Mouse (Mus musculus): Measurements from ENCODE around the gene Chpt1. TPM values are rescaled to one million over a fixed set of nuclear protein-coding genes. Genes with fewer than 3 reads are reported as not detected.
A peak's percentile ranks its signal among the peaks of the same experiment; 100 is the strongest.
"Not testable (repeated sequence)": the region's sequence is repeated elsewhere in the genome, so short reads cannot be mapped to it uniquely, and the experiment has no call there.

Gene Chpt1
- polyA plus RNA-seq, 1 experiment from 2014 or later: 19.5 TPM

DNA sequence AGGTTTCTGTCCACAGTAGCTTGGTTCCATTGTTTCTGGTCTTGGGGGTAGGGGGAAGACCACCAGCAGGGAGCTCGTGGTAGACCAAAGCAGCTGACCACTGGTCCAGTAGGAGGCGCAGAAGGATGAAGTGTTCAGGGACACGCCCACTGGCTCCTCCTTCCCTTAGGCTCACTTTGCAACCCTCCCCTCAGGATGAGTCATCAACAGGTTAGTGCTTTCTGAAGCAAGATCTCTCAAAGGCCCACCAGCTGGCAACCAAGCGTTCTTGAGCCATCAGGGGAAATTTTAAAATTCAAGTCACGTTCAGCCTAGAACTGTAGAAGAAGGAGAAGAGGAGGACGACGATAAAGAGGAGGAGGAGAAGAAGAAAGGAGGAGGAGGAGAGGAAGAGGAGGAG lies 12.2 kb downstream of the Chpt1 start:
- Histone ChIP-seq H3K27me3 (replicated peaks) (no peaks in the 10 kb centered on the region), H3K27ac (no peak overlapping the region), H3K4me2 (replicated peaks) (no peak overlapping the region), H3K9me3 (no peaks in the 10 kb centered on the region), H3K4me3 (no peak overlapping the region), H3K36me3 (no peaks in the 10 kb centered on the region), H3K9ac (no peak overlapping the region), H3K4me1 (peaks cover 5% of the 10 kb centered on the region; the same call in 1 of the 2 replicates)
- 69% methylated on average over 7 of the region's 7 CpGs for WGBS
- no peak for ATAC-seq (ENCODE audit: low FRiP score, low read depth)

GRCm38 (mm10) chr10:88488629-88489028 lies 15.2 kb downstream of the Chpt1 start:
- Histone ChIP-seq H3K9ac (no peak overlapping the region), H3K4me2 (replicated peaks) (no peak overlapping the region), H3K27ac (no peak overlapping the region), H3K4me1 (peaks cover 5% of the 10 kb centered on the region; the same call in 1 of the 2 replicates), H3K9me3 (no peaks in the 10 kb centered on the region), H3K4me3 (no peak overlapping the region), H3K36me3 (no peaks in the 10 kb centered on the region), H3K27me3 (replicated peaks) (no peaks in the 10 kb centered on the region)
- no peak for ATAC-seq (ENCODE audit: low FRiP score, low read depth)
- 90% methylated on average over 5 of the region's 5 CpGs for WGBS

DNA sequence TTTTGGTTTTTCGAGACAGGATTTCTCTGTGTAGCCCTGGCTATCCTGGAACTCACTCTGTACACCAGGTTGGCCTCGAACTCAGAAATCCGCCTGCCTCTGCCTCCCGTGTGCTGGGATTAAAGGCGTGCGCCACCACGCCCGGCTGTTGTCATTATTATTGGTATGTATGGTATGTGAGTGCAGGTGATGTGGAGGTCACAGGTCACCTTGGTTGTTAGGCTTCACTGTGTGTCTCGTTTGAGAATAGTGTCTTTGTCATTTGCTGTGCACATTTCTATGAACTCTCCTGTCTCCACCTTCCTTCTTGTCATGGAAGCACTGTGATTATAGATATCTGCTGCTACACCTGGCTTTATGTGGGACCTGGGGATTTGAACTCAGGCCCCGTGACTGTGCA lies 21.0 kb downstream of the Chpt1 start:
- ATAC-seq (ENCODE audit: low FRiP score, low read depth); H3K9ac ChIP-seq; H3K36me3 ChIP-seq; H3K4me3 ChIP-seq; H3K27ac ChIP-seq; H3K27me3 ChIP-seq (replicated peaks); H3K9me3 ChIP-seq; H3K4me2 ChIP-seq (replicated peaks); H3K4me1 ChIP-seq: not testable (repeated sequence)
- WGBS: 94% methylated on average over 10 of the region's 10 CpGs

- Histone ChIP-seq H3K4me2 (replicated peaks) (no peak overlapping the region), H3K9me3 (no peaks in the 10 kb centered on the region), H3K9ac (no peak overlapping the region), H3K4me3 (no peak overlapping the region), H3K27me3 (replicated peaks) (no peaks in the 10 kb centered on the region), H3K27ac (no peak overlapping the region), H3K36me3 (no peaks in the 10 kb centered on the region), H3K4me1 (no peaks in the 10 kb centered on the region)
- WGBS: 72% methylated on average over 18 of the region's 18 CpGs
- no peak for ATAC-seq (ENCODE audit: low FRiP score, low read depth)
These were observed 43.6 kb downstream of the Chpt1 start for GRCm38 (mm10) chr10:88460122-88460820.

DNA sequence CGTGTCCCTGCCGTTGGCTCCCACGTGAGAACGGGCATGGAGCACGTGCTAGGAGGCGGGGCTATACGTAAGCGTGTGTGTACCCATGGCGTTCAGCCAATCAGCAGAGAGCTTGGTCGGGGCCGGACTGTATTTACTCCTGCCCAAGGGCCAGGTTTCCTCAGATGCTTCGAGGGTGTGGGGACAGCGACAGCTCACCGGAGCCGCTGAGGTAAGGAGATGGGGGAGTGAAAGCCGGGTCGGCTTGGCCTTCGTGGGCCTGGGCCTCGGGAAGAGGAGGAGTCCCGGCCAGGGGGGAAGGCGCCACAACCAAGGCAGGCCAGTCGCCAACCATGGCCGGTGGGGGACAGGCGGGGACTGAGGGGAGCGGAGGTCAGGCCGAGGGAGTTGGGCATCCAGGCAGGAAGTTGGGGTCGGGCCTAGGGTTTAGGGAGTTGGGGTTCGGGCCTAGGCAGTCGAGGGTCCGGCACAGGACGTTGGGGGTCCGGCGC lies 44.3 kb downstream of the Chpt1 start, which contains the start of gene Sycp3:
Gene Sycp3 (plus strand): TSS at position 68 of the 491 bp plus-strand sequence.
- WGBS: 86% methylated on average over 33 of the region's 33 CpGs
- H3K27ac ChIP-seq: no peak within 1 kb of the TSS
- H3K4me1 ChIP-seq: no peaks in the 10 kb centered on the region
- 0 out of 2 replicates have a peak, but pooled peaks have one; percentile 21 for ATAC-seq (ENCODE audit: low FRiP score, low read depth)
- no peaks in the 10 kb centered on the region for H3K36me3 ChIP-seq
- no peak within 1 kb of the TSS for H3K4me2 ChIP-seq (replicated peaks)
- H3K4me3 ChIP-seq: no peak within 1 kb of the TSS
- no peak within 1 kb of the TSS for H3K9ac ChIP-seq
- H3K27me3 ChIP-seq (replicated peaks): no peaks in the 10 kb centered on the region
- H3K9me3 ChIP-seq: no peaks in the 10 kb centered on the region

DNA sequence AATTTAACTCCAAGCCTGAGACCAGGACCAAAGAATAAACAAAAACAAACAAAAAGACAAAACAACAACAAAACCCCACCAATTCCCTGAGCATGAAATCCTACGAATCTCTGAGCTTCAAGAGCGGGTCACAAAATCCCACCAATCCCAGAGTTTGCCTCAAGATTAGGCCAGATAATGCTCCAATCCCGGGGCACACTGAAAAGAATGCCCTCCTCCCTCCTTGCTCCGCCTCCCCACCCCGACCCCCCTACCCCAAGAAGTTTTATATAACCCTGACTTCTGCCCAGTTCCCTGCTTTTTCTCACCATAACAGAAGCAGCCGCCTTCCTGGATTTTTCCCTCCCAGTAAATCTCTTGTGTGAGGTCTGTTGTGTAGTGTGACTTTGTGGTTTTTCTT lies 46.1 kb downstream of the Chpt1 start:
- no peak overlapping the region for H3K4me3 ChIP-seq
- H3K27ac ChIP-seq: no peak overlapping the region
- no peak overlapping the region for H3K9ac ChIP-seq
- no peak overlapping the region for H3K4me2 ChIP-seq (replicated peaks)
- no peaks in the 10 kb centered on the region for H3K9me3 ChIP-seq
- no peak for ATAC-seq (ENCODE audit: low FRiP score, low read depth)
- no peaks in the 10 kb centered on the region for H3K4me1 ChIP-seq
- no peaks in the 10 kb centered on the region for H3K27me3 ChIP-seq (replicated peaks)
- no peaks in the 10 kb centered on the region for H3K36me3 ChIP-seq
- 42% methylated on average over 6 of the region's 6 CpGs for WGBS

GRCm38 (mm10) chr10:88451990-88452389 lies 51.9 kb downstream of the Chpt1 start:
- Histone ChIP-seq H3K9me3 (no peaks in the 10 kb centered on the region), H3K4me3 (no peak overlapping the region), H3K9ac (no peak overlapping the region), H3K4me1 (no peaks in the 10 kb centered on the region), H3K36me3 (no peaks in the 10 kb centered on the region), H3K4me2 (replicated peaks) (no peak overlapping the region), H3K27ac (no peak overlapping the region), H3K27me3 (replicated peaks) (no peaks in the 10 kb centered on the region)
- WGBS: 88% methylated on average over 6 of the region's 6 CpGs
- no peak for ATAC-seq (ENCODE audit: low FRiP score, low read depth)

- Histone ChIP-seq H3K4me2 (replicated peaks) (no peak overlapping the region), H3K36me3 (peaks cover 3% of the 10 kb centered on the region; the same call in 1 of the 2 replicates), H3K4me1 (no peaks in the 10 kb centered on the region), H3K9me3 (no peaks in the 10 kb centered on the region), H3K9ac (no peak overlapping the region), H3K27me3 (replicated peaks) (no peaks in the 10 kb centered on the region), H3K27ac (no peak overlapping the region), H3K4me3 (no peak overlapping the region)
- no peak for ATAC-seq (ENCODE audit: low FRiP score, low read depth)
- WGBS: 91% methylated on average over 2 of the region's 2 CpGs
These were observed 52.7 kb downstream of the Chpt1 start for GRCm38 (mm10) chr10:88451221-88451620.

DNA sequence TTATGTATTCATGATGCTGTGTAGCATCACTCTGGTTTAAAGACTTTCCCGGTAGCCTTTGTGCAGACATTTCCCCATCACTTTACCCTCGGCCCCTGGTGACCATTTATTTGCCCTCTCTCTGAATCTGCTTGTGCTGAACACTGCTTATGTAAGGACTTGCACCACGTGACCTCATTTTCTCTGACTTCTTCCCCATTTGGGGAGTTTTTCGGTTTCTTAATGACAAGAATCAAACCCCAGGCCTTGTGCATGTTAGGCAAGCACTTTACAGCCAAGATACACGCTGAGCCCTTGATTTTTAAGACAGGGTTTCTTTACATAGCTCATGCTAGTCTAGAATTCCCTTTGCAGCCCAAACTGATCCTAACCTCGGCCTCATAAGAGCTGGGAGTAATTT lies 62.6 kb downstream of the Chpt1 start:
- Histone ChIP-seq H3K9ac (no peak overlapping the region), H3K9me3 (no peaks in the 10 kb centered on the region), H3K27me3 (replicated peaks) (no peaks in the 10 kb centered on the region), H3K36me3 (peaks cover 10% of the 10 kb centered on the region; the same call in 1 of the 2 replicates), H3K4me1 (no peaks in the 10 kb centered on the region), H3K4me3 (no peak overlapping the region), H3K27ac (no peak overlapping the region), H3K4me2 (replicated peaks) (no peak overlapping the region)
- WGBS: 88% methylated on average over 6 of the region's 6 CpGs
- ATAC-seq (ENCODE audit: low FRiP score, low read depth): no peak

DNA sequence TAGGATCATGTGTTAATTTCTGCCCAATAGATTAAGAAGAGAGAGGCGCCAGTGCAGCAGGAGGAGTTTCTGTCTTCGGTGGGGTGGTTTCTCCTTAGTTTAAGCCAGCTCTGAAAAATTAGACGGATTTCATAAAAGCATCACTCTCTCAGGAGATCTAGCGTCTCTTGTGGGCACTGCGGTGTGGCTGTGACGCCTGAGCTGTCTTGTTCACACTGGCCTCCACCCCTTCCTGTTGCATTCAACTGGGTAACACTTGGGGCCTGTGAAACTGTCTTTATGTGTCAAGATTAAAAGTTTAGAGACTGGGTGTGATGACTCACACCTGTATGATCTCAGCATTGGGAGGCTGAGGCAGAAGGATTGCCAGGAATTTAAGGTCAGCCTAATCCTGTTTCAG lies 75.9 kb downstream of the Chpt1 start:
- WGBS: 89% methylated on average over 6 of the region's 6 CpGs
- no peaks in the 10 kb centered on the region for H3K4me1 ChIP-seq
- ATAC-seq (ENCODE audit: low FRiP score, low read depth): no peak
- no peak overlapping the region for H3K27ac ChIP-seq
- H3K27me3 ChIP-seq (replicated peaks): no peaks in the 10 kb centered on the region
- H3K4me3 ChIP-seq: no peak overlapping the region
- no peaks in the 10 kb centered on the region for H3K9me3 ChIP-seq
- no peak overlapping the region for H3K4me2 ChIP-seq (replicated peaks)
- no peak overlapping the region for H3K9ac ChIP-seq
- peaks cover 14% of the 10 kb centered on the region for H3K36me3 ChIP-seq

- peaks cover 9% of the 10 kb centered on the region for H3K36me3 ChIP-seq
- no peaks in the 10 kb centered on the region for H3K9me3 ChIP-seq
- H3K9ac ChIP-seq: no peak overlapping the region
- H3K27ac ChIP-seq: no peak overlapping the region
- no peaks in the 10 kb centered on the region for H3K4me1 ChIP-seq
- no peak for ATAC-seq (ENCODE audit: low FRiP score, low read depth)
- H3K4me2 ChIP-seq (replicated peaks): no peak overlapping the region
- H3K4me3 ChIP-seq: no peak overlapping the region
- 56% methylated on average over 5 of the region's 5 CpGs for WGBS
- no peaks in the 10 kb centered on the region for H3K27me3 ChIP-seq (replicated peaks)
These were observed 77.0 kb downstream of the Chpt1 start for GRCm38 (mm10) chr10:88426896-88427295.

- H3K4me1 ChIP-seq: no peaks in the 10 kb centered on the region
- no peaks in the 10 kb centered on the region for H3K9me3 ChIP-seq
- 98% methylated on average over 2 of the region's 2 CpGs for WGBS
These were observed 77.6 kb downstream of the Chpt1 start for GRCm38 (mm10) chr10:88426158-88426816.

More at GRCm38 (mm10) chr10:88426158-88426816, 77.6 kb downstream of the Chpt1 start:
- Histone ChIP-seq H3K27ac (no peak overlapping the region), H3K36me3 (peaks cover 5% of the 10 kb centered on the region), H3K4me3 (no peak overlapping the region), H3K4me2 (replicated peaks) (no peak overlapping the region), H3K27me3 (replicated peaks) (no peaks in the 10 kb centered on the region), H3K9ac (no peak overlapping the region)
- peak; percentile 83; the same call in 1 of the 2 replicates for ATAC-seq (ENCODE audit: low FRiP score, low read depth)

Data from neural tube, embryonic 12.5 days (tissue).